In genomic region chr12:68554292-68554691, GRCm38 (mm10) we compare ENCODE assay signal across 24 mouse cellular contexts.
DNase-seq lines count a peak whose midpoint lies in the region; ATAC-seq and TF ChIP-seq lines count a peak whose summit lies in the region.
"Had no signal": no experiment of that assay in that cellular context is flagged by ENCODE, and none has a peak within 500 bp of the region (broad histone marks: within the 10 kb centered on the region; RNA-seq: fewer than 3 reads in every experiment).

No protein-coding gene starts in this region.

- WGBS in forebrain, embryonic 10.5 days: 25% methylated on average over 2 of the region's 2 CpGs
- 18% methylated on average over 2 of the region's 2 CpGs for WGBS in forebrain, embryonic 12.5 days
- 51% methylated on average over 2 of the region's 2 CpGs for WGBS in heart, adult 2 months
- 57% methylated on average over 2 of the region's 2 CpGs for WGBS in lung, postnatal 0 days

- H3K9me3 ChIP-seq in forebrain, embryonic 10.5 days: peaks cover 3% of the 10 kb centered on the region; the same call in 1 of the 2 replicates
- H3K9me3 ChIP-seq in forebrain, embryonic 12.5 days: no peaks in the 10 kb centered on the region
- no peaks in the 10 kb centered on the region for H3K9me3 ChIP-seq in lung, postnatal 0 days (ENCODE audit: low read length)
- H3K9me3 ChIP-seq: embryonic facial prominence, embryonic 15.5 days; forebrain, embryonic 13.5 days; forebrain, embryonic 15.5 days had no signal

- TF ChIP-seq CTCF in heart, adult 2 months (IDR thresholded peaks at IDR 0.05): no peak
- TF ChIP-seq CTCF in brain, embryonic 14.5 days (IDR thresholded peaks at IDR 0.05; ENCODE audit: borderline replicate concordance, extremely low read depth, insufficient read depth, insufficient read length): no peak
- TF ChIP-seq CTCF in lung, postnatal 0 days (IDR thresholded peaks at IDR 0.05): no peak

- no peaks in the 10 kb centered on the region for H3K79me2 ChIP-seq in heart, adult 2 months (replicated peaks; ENCODE audit: control insufficient read depth, insufficient read depth, low read length)

- intact Hi-C loops in heart, adult 2 months (cut with DNase I): no loop called here

- H3K4me1 ChIP-seq in forebrain, embryonic 10.5 days: peaks cover 16% of the 10 kb centered on the region
- H3K4me1 ChIP-seq in forebrain, embryonic 12.5 days: peaks cover 3% of the 10 kb centered on the region; the same call in 1 of the 2 replicates
- H3K4me1 ChIP-seq in heart, adult 2 months (ENCODE audit: control insufficient read depth, insufficient read depth, low read length): no peaks in the 10 kb centered on the region
- no peaks in the 10 kb centered on the region for H3K4me1 ChIP-seq in lung, postnatal 0 days (ENCODE audit: insufficient read depth, low read depth, low read length)
- H3K4me1 ChIP-seq: embryonic facial prominence, embryonic 13.5 days; embryonic facial prominence, embryonic 15.5 days; forebrain, embryonic 15.5 days had no signal

- no peak overlapping the region for H3K4me3 ChIP-seq in forebrain, embryonic 10.5 days
- no peak overlapping the region for H3K4me3 ChIP-seq in forebrain, embryonic 12.5 days (replicated peaks)
- no peak overlapping the region for H3K4me3 ChIP-seq in heart, adult 2 months
- no peak overlapping the region for H3K4me3 ChIP-seq in lung, postnatal 0 days (ENCODE audit: low read depth, low read length)
- H3K4me3 ChIP-seq: embryonic facial prominence, embryonic 13.5 days; embryonic facial prominence, embryonic 15.5 days; erythroblast, embryonic 14.5 days; forebrain, embryonic 13.5 days; forebrain, embryonic 15.5 days had no signal

- no peaks in the 10 kb centered on the region for H3K27me3 ChIP-seq in forebrain, embryonic 10.5 days (ENCODE audit: poor library complexity, severe bottlenecking)
- H3K27me3 ChIP-seq in forebrain, embryonic 12.5 days: no peaks in the 10 kb centered on the region
- H3K27me3 ChIP-seq in heart, adult 2 months (ENCODE audit: control insufficient read depth, insufficient read depth, low read length): no peaks in the 10 kb centered on the region
- no peaks in the 10 kb centered on the region for H3K27me3 ChIP-seq in lung, postnatal 0 days (replicated peaks; ENCODE audit: insufficient read depth, low read length)
- H3K27me3 ChIP-seq: embryonic facial prominence, embryonic 13.5 days; embryonic facial prominence, embryonic 15.5 days; forebrain, embryonic 13.5 days; forebrain, embryonic 15.5 days had no signal

- H3K27ac ChIP-seq in forebrain, embryonic 10.5 days: no peak overlapping the region
- no peak overlapping the region for H3K27ac ChIP-seq in forebrain, embryonic 12.5 days
- H3K27ac ChIP-seq in heart, adult 2 months: no peak overlapping the region
- no peak overlapping the region for H3K27ac ChIP-seq in lung, postnatal 0 days (ENCODE audit: low read length)
- H3K27ac ChIP-seq: embryonic facial prominence, embryonic 13.5 days; embryonic facial prominence, embryonic 15.5 days; forebrain, embryonic 13.5 days; forebrain, embryonic 15.5 days had no signal

- no peak overlapping the region for H3K9ac ChIP-seq in forebrain, embryonic 12.5 days
- no peak overlapping the region for H3K9ac ChIP-seq in heart, adult 2 months (ENCODE audit: low read depth, low read length)
- H3K9ac ChIP-seq in lung, postnatal 0 days (replicated peaks; ENCODE audit: low read depth): no peak overlapping the region
- H3K9ac ChIP-seq: embryonic facial prominence, embryonic 13.5 days; embryonic facial prominence, embryonic 15.5 days; forebrain, embryonic 13.5 days; forebrain, embryonic 15.5 days had no signal

- DNase-seq in forebrain, embryonic 10.5 days (ENCODE audit: extremely low spot score, low spot score): peak; percentile 19
- peak; percentile 61 for DNase-seq in heart, adult 11 months
- DNase-seq in heart, adult 2 months: no peak
- peak; percentile 16 for DNase-seq in retina, postnatal 1 day
- DNase-seq in retina, embryonic 14.5 days (ENCODE audit: low spot score): no peak
- DNase-seq in brain, embryonic 14.5 days (ENCODE audit: low read depth): peak; percentile 47
- DNase-seq in lung, postnatal 0 days (ENCODE audit: low spot score): no peak
- DNase-seq: adrenal gland, adult 8-10 months; adrenal gland, postnatal 14 days; adrenal gland, postnatal 36 days; cerebellum, adult 11 months; cerebellum, adult 18-20 months; cerebellum, adult 8-10 months; cerebellum, adult 9-11 months; cerebellum, postnatal 14 days; cerebellum, postnatal 36 days; embryo, embryonic 11 days had no signal

- no peak for TF ChIP-seq POLR2A in heart, adult 2 months (IDR thresholded peaks at IDR 0.05; ENCODE audit: insufficient read depth, low read depth, low read length)
- TF ChIP-seq POLR2A in brain, embryonic 14.5 days (IDR thresholded peaks at IDR 0.05; ENCODE audit: borderline replicate concordance, extremely low read depth, insufficient read depth, insufficient read length, poor library complexity, severe bottlenecking): no peak

- TF ChIP-seq EP300 in heart, adult 2 months (IDR thresholded peaks at IDR 0.05; ENCODE audit: insufficient read depth, low read depth, low read length): no peak
- TF ChIP-seq EP300 in lung, postnatal 0 days (IDR thresholded peaks at IDR 0.05): no peak

- ATAC-seq in forebrain, embryonic 12.5 days (ENCODE audit: low FRiP score): no peak
- ATAC-seq in lung, postnatal 0 days: no peak
- ATAC-seq: activated CD4-positive, CD25-positive, alpha-beta regulatory T cell, adult 4 months; forebrain, embryonic 15.5 days had no signal

- H3K4me2 ChIP-seq in forebrain, embryonic 12.5 days: no peak overlapping the region
- no peak overlapping the region for H3K4me2 ChIP-seq in lung, postnatal 0 days (replicated peaks; ENCODE audit: low read depth, low read length)
- H3K4me2 ChIP-seq: embryonic facial prominence, embryonic 13.5 days; embryonic facial prominence, embryonic 15.5 days; forebrain, embryonic 13.5 days; forebrain, embryonic 15.5 days had no signal

- H3K36me3 ChIP-seq in forebrain, embryonic 10.5 days (replicated peaks): no peaks in the 10 kb centered on the region
- no peaks in the 10 kb centered on the region for H3K36me3 ChIP-seq in forebrain, embryonic 12.5 days (replicated peaks)
- no peaks in the 10 kb centered on the region for H3K36me3 ChIP-seq in heart, adult 2 months (ENCODE audit: control insufficient read depth, insufficient read depth, low read length)
- no peaks in the 10 kb centered on the region for H3K36me3 ChIP-seq in lung, postnatal 0 days (ENCODE audit: insufficient read depth, low read length)
- H3K36me3 ChIP-seq: embryonic facial prominence, embryonic 13.5 days; embryonic facial prominence, embryonic 15.5 days; forebrain, embryonic 15.5 days had no signal

Comparison
In these comparisons a context has a peak if more than half of its experiments do, and no peak if none do; other contexts are left out.
1. DNase-seq: peak in forebrain, embryonic 10.5 days (single experiment), heart, adult 11 months (single experiment), retina, postnatal 1 day (single experiment) and brain, embryonic 14.5 days (single experiment); none in heart, adult 2 months (0 of 2), retina, embryonic 14.5 days (single experiment) and lung, postnatal 0 days (single experiment).